Mouse (Mus musculus) heart, adult 11 months (tissue): ENCODE results near the gene Atl1.
A peak's percentile ranks its signal among the peaks of the same experiment; 100 is the strongest.

Experiments
- DNase-seq: peaks from one replicate; pipeline ENCODE4 v3.0.0; 2022

Gene Atl1

GRCm38 (mm10) chr12:69885170-69885923 is 7.1 kb upstream of the Atl1 start:
- peak; percentile 15 for DNase-seq

- peak; percentile 87 for DNase-seq
These were observed 4.6 kb upstream of the Atl1 start for GRCm38 (mm10) chr12:69887776-69888175.

- peak; percentile 1 for DNase-seq
These were observed 4.1 kb upstream of the Atl1 start for GRCm38 (mm10) chr12:69888345-69888744.

GRCm38 (mm10) chr12:69890051-69890450 is 2.4 kb upstream of the Atl1 start:
- DNase-seq: peak; percentile 68

GRCm38 (mm10) chr12:69890476-69890875 is 1.9 kb upstream of the Atl1 start:
- no peak for DNase-seq

GRCm38 (mm10) chr12:69891721-69892120 is 693 bp upstream of the Atl1 start:
- no peak for DNase-seq

- no peak for DNase-seq
These were observed 1.5 kb downstream of the Atl1 start for GRCm38 (mm10) chr12:69893927-69894326.

GRCm38 (mm10) chr12:69895046-69895445 is 2.6 kb downstream of the Atl1 start:
- no peak for DNase-seq

GRCm38 (mm10) chr12:69898119-69898518 is 5.7 kb downstream of the Atl1 start:
- no peak for DNase-seq

GRCm38 (mm10) chr12:69904991-69905390 is 12.6 kb downstream of the Atl1 start:
- no peak for DNase-seq

- peak; percentile 83 for DNase-seq
These were observed 15.5 kb downstream of the Atl1 start for GRCm38 (mm10) chr12:69907667-69908510.

GRCm38 (mm10) chr12:69908511-69908900 is 16.1 kb downstream of the Atl1 start:
- DNase-seq: peak; percentile 88

- DNase-seq: peak; percentile 18
These were observed 19.5 kb downstream of the Atl1 start for GRCm38 (mm10) chr12:69911906-69912305.

GRCm38 (mm10) chr12:69912737-69913136 is 20.3 kb downstream of the Atl1 start:
- DNase-seq: peak; percentile 35

- DNase-seq: peak; percentile 23
These were observed 25.5 kb downstream of the Atl1 start for GRCm38 (mm10) chr12:69917870-69918269.

- no peak for DNase-seq
These were observed 29.7 kb downstream of the Atl1 start for GRCm38 (mm10) chr12:69922099-69922498.

- no peak for DNase-seq
These were observed 30.7 kb downstream of the Atl1 start for GRCm38 (mm10) chr12:69923128-69923527.

- DNase-seq: peak; percentile 30
These were observed 31.2 kb downstream of the Atl1 start for GRCm38 (mm10) chr12:69923603-69924002.

- DNase-seq: peak; percentile 49
These were observed 31.6 kb downstream of the Atl1 start for GRCm38 (mm10) chr12:69924012-69924411.

GRCm38 (mm10) chr12:69926716-69927115 is 34.3 kb downstream of the Atl1 start:
- peak; percentile 87 for DNase-seq

- DNase-seq: no peak
These were observed 45.3 kb downstream of the Atl1 start for GRCm38 (mm10) chr12:69937731-69938130.

GRCm38 (mm10) chr12:69939291-69939690 is 46.9 kb downstream of the Atl1 start:
- DNase-seq: no peak

- DNase-seq: peak; percentile 78
These were observed 49.4 kb downstream of the Atl1 start for GRCm38 (mm10) chr12:69941655-69942329.
